Mouse (Mus musculus): ENCODE measurements around the gene Gpx2.

The Gpx2 gene

GRCm38 (mm10) chr12:76750866-76751459 is 44.4 kb downstream of the Gpx2 start:
- no peak for DNase-seq

All from kidney, postnatal 36 days (tissue).